Mouse (Mus musculus) neural tube, embryonic 11.5 days (tissue): ENCODE measurements at regions not wholly inside any gene's neighbourhood (a gene's known extent, or its start where the extent isn't known, plus 50 kb on each side); places are given as distances from the start of the nearest gene placed in this dataset.

Source experiments
- ATAC-seq: fragments of 200-750 bp; cut with Nextera tagmentation; 2 replicates; pipeline ENCODE4 v1.8.0; 2017; ENCODE audit warnings: moderate number of reproducible peaks, mild to moderate bottlenecking, moderate TSS enrichment, moderate library complexity; ENCODE audit not compliant: insufficient read depth, low FRiP score, low TSS enrichment
- DNase-seq: peaks from one replicate; pipeline ENCODE4 v3.0.0-alpha.2; 2015; ENCODE audit warnings: low spot score
- H3K27ac ChIP-seq: fragments of 300-500 bp; sonication (generic); 2 replicates; pipeline ENCODE4 v1.5.1; 2014; ENCODE audit warnings: low read depth, mild to moderate bottlenecking, low read length
- H3K27me3 ChIP-seq: fragments of 300-500 bp; sonication (generic); 2 replicates; pipeline ENCODE4 v1.6.1; 2014; ENCODE audit warnings: mild to moderate bottlenecking, low read length, mixed read lengths; ENCODE audit not compliant: control insufficient read depth, insufficient read depth
- H3K36me3 ChIP-seq: fragments of 300-500 bp; sonication (generic); 2 replicates; pipeline ENCODE4 v1.6.1; 2014; ENCODE audit warnings: mild to moderate bottlenecking, low read length, moderate library complexity, mixed read lengths; ENCODE audit not compliant: control insufficient read depth, insufficient read depth
- H3K4me1 ChIP-seq: fragments of 300-500 bp; sonication (generic); 2 replicates; pipeline ENCODE4 v1.6.1; 2014; ENCODE audit warnings: low read length, mixed read lengths; ENCODE audit not compliant: control insufficient read depth, insufficient read depth
- H3K4me2 ChIP-seq: fragments of 300-500 bp; sonication (generic); 2 replicates; pipeline ENCODE4 v1.6.1; 2014; ENCODE audit warnings: low read depth, mild to moderate bottlenecking, moderate library complexity
- H3K4me3 ChIP-seq: fragments of 300-500 bp; sonication (generic); 2 replicates; pipeline ENCODE4 v1.5.1; 2014; ENCODE audit warnings: low read depth, low read length
- H3K9ac ChIP-seq: fragments of 300-500 bp; sonication (generic); 2 replicates; pipeline ENCODE4 v1.6.1; 2014; ENCODE audit warnings: mild to moderate bottlenecking, low read length
- H3K9me3 ChIP-seq: fragments of 300-500 bp; sonication (generic); 2 replicates; pipeline ENCODE4 v1.6.1; 2016; ENCODE audit warnings: low read length; ENCODE audit not compliant: control insufficient read depth
- WGBS: fragments of 180-500 bp; shearing (Covaris S2); extraction: QIAGEN DNeasy Blood & Tissue Kit; methylation state at CpG from one replicate; pipeline ENCODE4 v1.1.7; 2014; 5-methylcytosine and 5-hydroxymethylcytosine counted together

GRCm38 (mm10) chr8:89284871-89285564 is 241.1 kb upstream of the Sall1 start:
- Histone ChIP-seq H3K9ac (no peak overlapping the region), H3K4me3 (no peak overlapping the region), H3K27ac (no peak overlapping the region), H3K27me3 (no peaks in the 10 kb centered on the region), H3K36me3 (no peaks in the 10 kb centered on the region), H3K4me1 (peaks cover 9% of the 10 kb centered on the region), H3K4me2 (no peak overlapping the region), H3K9me3 (no peaks in the 10 kb centered on the region; the same call in 1 of the 2 replicates)
- DNase-seq = no peak
- no peak for ATAC-seq
- 86% methylated on average over 14 of the region's 14 CpGs for WGBS

DNA sequence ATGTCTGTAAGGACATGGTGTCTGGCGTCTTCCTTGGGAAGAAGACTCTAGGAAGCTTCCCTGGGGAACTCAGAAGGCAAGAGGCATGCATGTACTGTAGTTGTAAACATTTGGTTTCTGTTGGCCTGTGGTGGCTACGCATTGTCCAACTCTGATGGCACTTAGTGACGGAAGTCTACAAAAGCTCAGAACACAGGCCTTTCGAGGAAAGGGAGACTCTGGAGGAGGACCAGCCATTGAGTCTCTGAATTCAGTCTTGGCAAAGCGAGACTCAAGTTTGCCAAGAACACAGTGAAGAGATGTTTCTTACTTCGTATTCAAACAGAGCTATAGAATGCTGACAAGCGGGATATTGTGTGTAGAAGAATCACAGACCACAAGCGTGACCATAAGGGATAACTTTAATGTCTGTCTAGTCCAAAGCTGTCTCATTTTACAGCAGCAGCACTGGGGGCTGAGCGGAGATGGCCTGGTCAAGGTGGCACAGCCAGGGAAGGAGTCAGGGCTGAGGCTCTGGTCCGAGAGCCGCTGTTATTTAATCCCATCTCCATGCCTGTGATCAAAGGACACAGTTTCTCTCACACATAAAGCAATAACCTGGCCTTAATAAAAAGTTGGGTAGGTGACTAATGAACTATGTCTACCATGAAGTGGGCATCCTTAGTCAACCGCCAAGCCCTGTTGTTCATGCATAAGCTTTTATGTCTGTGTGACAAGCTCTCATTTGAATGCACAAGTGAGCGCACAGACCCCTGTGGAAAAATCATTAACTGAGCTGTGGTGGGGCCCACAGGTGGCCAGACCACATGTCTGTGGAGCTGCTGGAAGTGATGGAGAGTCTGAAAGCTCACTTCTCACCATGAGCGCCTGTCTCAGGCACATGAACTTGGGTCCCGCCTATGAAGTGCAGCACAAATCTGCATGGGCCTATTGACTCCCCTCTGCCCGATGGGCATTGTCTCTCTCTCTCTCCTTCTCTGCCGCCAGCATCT is 239.4 kb upstream of the Sall1 start:
- Histone ChIP-seq H3K27me3 (no peaks in the 10 kb centered on the region), H3K9me3 (no peaks in the 10 kb centered on the region; the same call in 1 of the 2 replicates), H3K4me1 (no peaks in the 10 kb centered on the region), H3K27ac (no peak overlapping the region), H3K4me3 (no peak overlapping the region), H3K36me3 (no peaks in the 10 kb centered on the region), H3K4me2 (no peak overlapping the region), H3K9ac (no peak overlapping the region)
- WGBS = 88% methylated on average over 17 of the region's 17 CpGs
- ATAC-seq (no peak), DNase-seq (no peak)

GRCm38 (mm10) chr8:89279844-89280243 is 235.9 kb upstream of the Sall1 start:
- Histone ChIP-seq H3K9ac (no peak overlapping the region), H3K36me3 (no peaks in the 10 kb centered on the region), H3K27ac (no peak overlapping the region), H3K9me3 (no peaks in the 10 kb centered on the region), H3K27me3 (no peaks in the 10 kb centered on the region), H3K4me1 (no peaks in the 10 kb centered on the region), H3K4me3 (no peak overlapping the region), H3K4me2 (no peak overlapping the region)
- no peak for ATAC-seq
- no peak for DNase-seq
- WGBS = 86% methylated on average over 3 of the region's 3 CpGs

- Histone ChIP-seq H3K27me3 (no peaks in the 10 kb centered on the region), H3K9me3 (no peaks in the 10 kb centered on the region), H3K4me2 (no peak overlapping the region), H3K4me3 (no peak overlapping the region), H3K4me1 (no peaks in the 10 kb centered on the region), H3K36me3 (no peaks in the 10 kb centered on the region), H3K27ac (no peak overlapping the region), H3K9ac (no peak overlapping the region)
- ATAC-seq = no peak
- WGBS = 88% methylated on average over 6 of the region's 6 CpGs
- DNase-seq = no peak
Observed at GRCm38 (mm10) chr8:89279142-89279541, 235.2 kb upstream of the Sall1 start.

GRCm38 (mm10) chr8:89273276-89273675 is 229.3 kb upstream of the Sall1 start:
- H3K27me3 ChIP-seq = no peaks in the 10 kb centered on the region
- WGBS = 34% methylated on average over 4 of the region's 4 CpGs
- no peak overlapping the region for H3K4me3 ChIP-seq
- no peaks in the 10 kb centered on the region for H3K9me3 ChIP-seq
- H3K4me1 ChIP-seq = peaks cover 6% of the 10 kb centered on the region; the same call in 1 of the 2 replicates
- H3K9ac ChIP-seq = no peak overlapping the region
- no peak overlapping the region for H3K27ac ChIP-seq
- ATAC-seq (no peak), DNase-seq (no peak)
- H3K36me3 ChIP-seq = no peaks in the 10 kb centered on the region
- H3K4me2 ChIP-seq = peak overlapping the region; percentile 58

- Histone ChIP-seq H3K27ac (peak overlapping the region; percentile 73), H3K4me1 (peaks cover 6% of the 10 kb centered on the region; the same call in 1 of the 2 replicates), H3K4me3 (peak overlapping the region; percentile 25), H3K27me3 (no peaks in the 10 kb centered on the region), H3K36me3 (no peaks in the 10 kb centered on the region), H3K9ac (peak overlapping the region; percentile 54), H3K9me3 (no peaks in the 10 kb centered on the region), H3K4me2 (peak overlapping the region; percentile 58)
- WGBS = under 1% methylated on average over 28 of the region's 28 CpGs
- peak; percentile 70 for DNase-seq
- no peak for ATAC-seq
Observed at GRCm38 (mm10) chr8:89272381-89272815, 228.4 kb upstream of the Sall1 start.

- whole genome bisulfite sequencing = 4% methylated on average over 21 of the region's 22 CpGs
- peak; percentile 90 for ATAC-seq
- peaks cover 6% of the 10 kb centered on the region; the same call in 1 of the 2 replicates for H3K4me1 ChIP-seq
Observed at GRCm38 (mm10) chr8:89271381-89272355, 227.7 kb upstream of the Sall1 start.

GRCm38 (mm10) chr8:89270001-89270400 is 226.0 kb upstream of the Sall1 start:
- no peak overlapping the region for H3K4me2 ChIP-seq
- ATAC-seq = no peak
- H3K9me3 ChIP-seq = peaks cover 7% of the 10 kb centered on the region; the same call in 1 of the 2 replicates
- H3K4me3 ChIP-seq = no peak overlapping the region
- no peaks in the 10 kb centered on the region for H3K36me3 ChIP-seq
- no peak overlapping the region for H3K27ac ChIP-seq
- peaks cover 6% of the 10 kb centered on the region; the same call in 1 of the 2 replicates for H3K4me1 ChIP-seq
- no peak for DNase-seq
- WGBS = 30% methylated on average over 1 of the region's 1 CpGs
- H3K9ac ChIP-seq = no peak overlapping the region
- H3K27me3 ChIP-seq = no peaks in the 10 kb centered on the region

More at GRCm38 (mm10) chr8:89271381-89272355, 227.7 kb upstream of the Sall1 start:
- Histone ChIP-seq H3K9ac (peak overlapping the region; percentile 54), H3K36me3 (no peaks in the 10 kb centered on the region), H3K27me3 (no peaks in the 10 kb centered on the region), H3K9me3 (no peaks in the 10 kb centered on the region), H3K27ac (peak overlapping the region; percentile 73), H3K4me3 (peak overlapping the region; percentile 25), H3K4me2 (peak overlapping the region; percentile 58)
- peak; percentile 69 for DNase-seq
